Mouse (Mus musculus): ENCODE measurements around the gene Spcs2. TPM values are rescaled to one million over a fixed set of nuclear protein-coding genes. Genes with fewer than 3 reads are reported as not detected.

Spcs2 gene
- 301 and 312 TPM in 2 replicates for polyA plus RNA-seq (2014; fragmentation: Nextera tagmentation; extraction: Ambion mirVana)

DNA sequence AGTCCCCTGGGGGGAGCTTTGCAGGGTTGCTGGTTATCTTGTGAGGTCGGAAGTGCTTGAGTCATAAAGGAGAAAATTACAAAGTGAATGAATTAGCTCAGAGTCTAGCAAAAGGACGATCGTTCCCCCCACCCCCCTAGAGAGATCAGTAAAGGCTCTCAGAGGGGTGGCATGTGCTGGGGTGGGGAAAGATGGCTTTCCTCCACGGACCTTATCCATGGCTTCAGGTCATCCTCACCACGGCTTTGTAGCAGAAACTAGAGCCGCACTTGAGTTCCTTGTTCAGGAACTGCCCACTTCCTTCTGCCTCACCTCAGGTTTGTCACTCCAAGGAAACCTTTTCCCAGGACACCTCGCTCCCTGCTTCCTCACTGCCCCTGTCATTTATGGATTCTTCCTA is at the start of gene Spcs2:
Gene Spcs2 (minus strand): TSS at position 101 of the 400 bp plus-strand sequence.
- Histone ChIP-seq H3K9me3 (ENCODE audit: control insufficient read depth, low read length) (no peaks in the 10 kb centered on the region), H3K4me1 (replicated peaks; ENCODE audit: control insufficient read depth, insufficient read depth, low read length) (no peaks in the 10 kb centered on the region), H3K27ac (ENCODE audit: low read depth, low read length) (no peak within 1 kb of the TSS), H3K4me3 (ENCODE audit: low read depth, low read length) (no peak within 1 kb of the TSS), H3K36me3 (ENCODE audit: control insufficient read depth, insufficient read depth, low read length) (no peaks in the 10 kb centered on the region), H3K27me3 (replicated peaks; ENCODE audit: control insufficient read depth, insufficient read depth, low read length) (no peaks in the 10 kb centered on the region), H3K4me2 (no peak within 1 kb of the TSS), H3K9ac (ENCODE audit: low read depth, low read length) (no peak within 1 kb of the TSS)
- ATAC-seq (replicated peaks; ENCODE audit: low FRiP score) (no peak), DNase-seq (ENCODE audit: low spot score) (no peak)
- 40% methylated on average over 7 of the region's 7 CpGs for WGBS

DNA sequence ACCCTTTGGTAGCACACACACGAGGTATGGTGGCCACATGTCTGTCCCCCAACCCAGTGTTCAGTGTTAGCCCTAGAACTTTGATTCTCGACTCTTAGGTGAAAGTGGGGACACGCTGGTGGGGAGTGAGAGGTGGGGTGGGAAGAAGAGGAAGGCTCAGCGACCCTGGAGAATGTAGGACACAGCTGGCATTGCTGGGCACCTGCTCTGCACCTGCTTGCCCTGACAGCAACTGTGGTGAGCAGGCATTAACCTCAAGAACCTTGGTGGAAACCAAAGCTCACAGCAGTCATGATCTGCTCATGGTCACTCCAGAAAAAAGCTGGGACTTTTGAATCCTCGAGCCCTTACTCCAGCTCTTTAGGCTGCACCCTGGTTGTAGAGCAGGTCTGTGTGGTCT is 47.8 kb upstream of the Spcs2 start:
- H3K4me3 ChIP-seq (ENCODE audit: low read depth, low read length) = no peak overlapping the region
- DNase-seq (ENCODE audit: low spot score) = no peak
- WGBS = 69% methylated on average over 5 of the region's 5 CpGs
- H3K4me2 ChIP-seq = no peak overlapping the region
- peaks cover 4% of the 10 kb centered on the region; the same call in 1 of the 2 replicates for H3K4me1 ChIP-seq (replicated peaks; ENCODE audit: control insufficient read depth, insufficient read depth, low read length)
- no peaks in the 10 kb centered on the region for H3K9me3 ChIP-seq (ENCODE audit: control insufficient read depth, low read length)
- no peaks in the 10 kb centered on the region for H3K36me3 ChIP-seq (ENCODE audit: control insufficient read depth, insufficient read depth, low read length)
- ATAC-seq (replicated peaks; ENCODE audit: low FRiP score) = no peak
- H3K27me3 ChIP-seq (replicated peaks; ENCODE audit: control insufficient read depth, insufficient read depth, low read length) = peaks cover 7% of the 10 kb centered on the region
- no peak overlapping the region for H3K9ac ChIP-seq (ENCODE audit: low read depth, low read length)
- no peak overlapping the region for H3K27ac ChIP-seq (ENCODE audit: low read depth, low read length)

DNA sequence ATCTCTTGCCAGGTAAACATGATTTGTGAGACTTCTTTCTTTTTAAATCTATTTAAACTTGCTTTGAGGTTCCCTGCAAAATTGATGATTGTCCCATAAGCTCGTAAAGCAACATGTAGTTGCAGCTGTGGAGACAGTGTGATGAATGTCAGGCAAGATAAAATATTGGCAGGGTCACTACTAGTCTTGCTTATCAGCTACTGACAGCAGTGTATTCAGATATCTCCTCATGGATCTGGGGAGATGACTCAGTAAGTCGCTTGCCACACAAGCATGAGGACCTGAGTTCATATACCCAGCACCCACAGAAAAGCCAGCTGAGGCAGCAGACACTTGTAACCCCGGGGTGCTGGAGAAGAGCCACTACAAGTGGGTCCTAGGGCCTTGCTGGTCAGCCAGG is 44.2 kb upstream of the Spcs2 start:
- DNase-seq (ENCODE audit: low spot score) = no peak
- no peak overlapping the region for H3K4me3 ChIP-seq (ENCODE audit: low read depth, low read length)
- no peaks in the 10 kb centered on the region for H3K9me3 ChIP-seq (ENCODE audit: control insufficient read depth, low read length)
- WGBS = 38% methylated on average over 3 of the region's 3 CpGs
- no peaks in the 10 kb centered on the region for H3K27me3 ChIP-seq (replicated peaks; ENCODE audit: control insufficient read depth, insufficient read depth, low read length)
- no peak overlapping the region for H3K27ac ChIP-seq (ENCODE audit: low read depth, low read length)
- no peak overlapping the region for H3K4me2 ChIP-seq
- peaks cover 4% of the 10 kb centered on the region; the same call in 1 of the 2 replicates for H3K4me1 ChIP-seq (replicated peaks; ENCODE audit: control insufficient read depth, insufficient read depth, low read length)
- peak; percentile 41; the same call in 1 of the 2 replicates for ATAC-seq (replicated peaks; ENCODE audit: low FRiP score)
- no peak overlapping the region for H3K9ac ChIP-seq (ENCODE audit: low read depth, low read length)
- no peaks in the 10 kb centered on the region for H3K36me3 ChIP-seq (ENCODE audit: control insufficient read depth, insufficient read depth, low read length)

- 76% methylated on average over 3 of the region's 3 CpGs for WGBS
- no peaks in the 10 kb centered on the region for H3K9me3 ChIP-seq (ENCODE audit: control insufficient read depth, low read length)
- H3K27me3 ChIP-seq (replicated peaks; ENCODE audit: control insufficient read depth, insufficient read depth, low read length) = no peaks in the 10 kb centered on the region
- no peak overlapping the region for H3K9ac ChIP-seq (ENCODE audit: low read depth, low read length)
- H3K27ac ChIP-seq (ENCODE audit: low read depth, low read length) = no peak overlapping the region
- H3K4me1 ChIP-seq (replicated peaks; ENCODE audit: control insufficient read depth, insufficient read depth, low read length) = peaks cover 4% of the 10 kb centered on the region; the same call in 1 of the 2 replicates
- DNase-seq (ENCODE audit: low spot score) = no peak
- no peak overlapping the region for H3K4me3 ChIP-seq (ENCODE audit: low read depth, low read length)
- H3K4me2 ChIP-seq = no peak overlapping the region
- no peaks in the 10 kb centered on the region for H3K36me3 ChIP-seq (ENCODE audit: control insufficient read depth, insufficient read depth, low read length)
- no peak for ATAC-seq (replicated peaks; ENCODE audit: low FRiP score)
Observed at GRCm38 (mm10) chr7:99906346-99906745, 43.1 kb upstream of the Spcs2 start.

DNA sequence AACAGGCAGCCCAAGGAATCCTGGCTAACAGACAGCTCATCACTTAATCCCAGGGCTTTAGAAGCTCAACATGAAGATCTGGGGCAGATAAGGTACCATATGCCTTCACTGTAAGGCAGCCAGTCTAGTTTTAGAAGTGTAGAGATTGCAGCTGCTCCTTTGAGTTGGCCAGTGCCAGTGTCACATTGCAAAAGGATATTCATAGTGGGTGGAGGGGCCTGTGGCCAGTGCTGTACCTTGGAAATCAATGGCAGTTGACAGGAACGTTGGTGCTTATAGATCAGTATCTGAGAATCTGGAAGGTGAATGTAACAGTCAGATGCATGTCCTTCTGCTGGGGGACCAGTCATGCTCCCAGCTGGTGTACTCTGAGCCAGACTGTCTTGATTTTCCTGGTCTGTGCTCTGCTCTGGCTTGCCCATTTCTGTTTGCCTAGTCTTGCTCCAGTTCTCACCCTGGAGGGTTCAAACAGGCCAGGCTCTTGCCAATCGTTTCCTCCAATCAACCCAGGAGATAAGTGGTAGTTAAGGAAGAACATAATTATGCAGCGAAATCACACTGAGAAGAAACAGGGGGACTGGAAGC is 41.3 kb upstream of the Spcs2 start:
- peaks cover 4% of the 10 kb centered on the region; the same call in 1 of the 2 replicates for H3K4me1 ChIP-seq (replicated peaks; ENCODE audit: control insufficient read depth, insufficient read depth, low read length)
- 22% methylated on average over 3 of the region's 3 CpGs for WGBS

GRCm38 (mm10) chr7:99902918-99903665 is 39.8 kb upstream of the Spcs2 start:
- Histone ChIP-seq H3K9me3 (ENCODE audit: control insufficient read depth, low read length) (no peaks in the 10 kb centered on the region), H3K4me1 (replicated peaks; ENCODE audit: control insufficient read depth, insufficient read depth, low read length) (peaks cover 4% of the 10 kb centered on the region; the same call in 1 of the 2 replicates), H3K36me3 (ENCODE audit: control insufficient read depth, insufficient read depth, low read length) (no peaks in the 10 kb centered on the region), H3K4me3 (ENCODE audit: low read depth, low read length) (no peak overlapping the region), H3K9ac (ENCODE audit: low read depth, low read length) (no peak overlapping the region), H3K27me3 (replicated peaks; ENCODE audit: control insufficient read depth, insufficient read depth, low read length) (no peaks in the 10 kb centered on the region), H3K4me2 (no peak overlapping the region), H3K27ac (ENCODE audit: low read depth, low read length) (no peak overlapping the region)
- WGBS = 81% methylated on average over 11 of the region's 11 CpGs
- ATAC-seq (replicated peaks; ENCODE audit: low FRiP score) (no peak), DNase-seq (ENCODE audit: low spot score) (no peak)

More for the DNA sequence above, 41.3 kb upstream of the Spcs2 start:
- H3K9me3 ChIP-seq (ENCODE audit: control insufficient read depth, low read length) = no peaks in the 10 kb centered on the region
- no peak overlapping the region for H3K4me2 ChIP-seq
- no peaks in the 10 kb centered on the region for H3K36me3 ChIP-seq (ENCODE audit: control insufficient read depth, insufficient read depth, low read length)
- no peak for DNase-seq (ENCODE audit: low spot score)
- no peak overlapping the region for H3K9ac ChIP-seq (ENCODE audit: low read depth, low read length)
- no peaks in the 10 kb centered on the region for H3K27me3 ChIP-seq (replicated peaks; ENCODE audit: control insufficient read depth, insufficient read depth, low read length)
- H3K4me3 ChIP-seq (ENCODE audit: low read depth, low read length) = no peak overlapping the region
- no peak for ATAC-seq (replicated peaks; ENCODE audit: low FRiP score)
- no peak overlapping the region for H3K27ac ChIP-seq (ENCODE audit: low read depth, low read length)

DNA sequence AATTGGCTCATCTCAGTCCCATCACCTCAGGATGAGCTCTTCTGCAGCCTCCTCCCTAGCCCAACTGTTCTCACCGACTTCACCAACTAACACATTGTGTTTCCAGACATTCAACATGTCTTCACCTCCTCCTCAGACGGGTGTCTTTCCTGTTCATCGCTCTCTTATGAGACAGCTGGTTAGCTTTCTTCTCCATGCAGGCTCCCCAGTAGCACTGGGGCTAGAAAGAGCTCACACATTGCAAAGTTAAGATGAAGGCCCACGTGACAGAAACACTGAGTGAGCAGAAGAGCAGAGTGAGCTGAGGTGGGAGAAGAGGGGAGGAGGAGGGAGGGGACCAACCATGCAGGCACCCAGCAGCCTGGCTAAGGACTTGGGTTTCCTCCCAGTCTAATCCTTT is 38.9 kb upstream of the Spcs2 start:
- Histone ChIP-seq H3K4me1 (replicated peaks; ENCODE audit: control insufficient read depth, insufficient read depth, low read length) (peaks cover 4% of the 10 kb centered on the region; the same call in 1 of the 2 replicates), H3K9ac (ENCODE audit: low read depth, low read length) (no peak overlapping the region), H3K27me3 (replicated peaks; ENCODE audit: control insufficient read depth, insufficient read depth, low read length) (no peaks in the 10 kb centered on the region), H3K9me3 (ENCODE audit: control insufficient read depth, low read length) (no peaks in the 10 kb centered on the region), H3K27ac (ENCODE audit: low read depth, low read length) (no peak overlapping the region), H3K4me3 (ENCODE audit: low read depth, low read length) (no peak overlapping the region), H3K36me3 (ENCODE audit: control insufficient read depth, insufficient read depth, low read length) (no peaks in the 10 kb centered on the region), H3K4me2 (no peak overlapping the region)
- DNase-seq (ENCODE audit: low spot score) (no peak), ATAC-seq (replicated peaks; ENCODE audit: low FRiP score) (no peak)
- WGBS = 64% methylated on average over 4 of the region's 4 CpGs

GRCm38 (mm10) chr7:99896905-99897304 is 33.6 kb upstream of the Spcs2 start:
- ATAC-seq (replicated peaks; ENCODE audit: low FRiP score) = no peak

GRCm38 (mm10) chr7:99894478-99894877 is 31.2 kb upstream of the Spcs2 start:
- H3K4me3 ChIP-seq (ENCODE audit: low read depth, low read length) = no peak overlapping the region
- DNase-seq (ENCODE audit: low spot score) (no peak), ATAC-seq (replicated peaks; ENCODE audit: low FRiP score) (no peak)
- H3K9me3 ChIP-seq (ENCODE audit: control insufficient read depth, low read length) = no peaks in the 10 kb centered on the region
- no peak overlapping the region for H3K9ac ChIP-seq (ENCODE audit: low read depth, low read length)
- 80% methylated on average over 6 of the region's 6 CpGs for WGBS
- no peaks in the 10 kb centered on the region for H3K36me3 ChIP-seq (ENCODE audit: control insufficient read depth, insufficient read depth, low read length)
- H3K4me2 ChIP-seq = no peak overlapping the region
- H3K4me1 ChIP-seq (replicated peaks; ENCODE audit: control insufficient read depth, insufficient read depth, low read length) = no peaks in the 10 kb centered on the region
- no peaks in the 10 kb centered on the region for H3K27me3 ChIP-seq (replicated peaks; ENCODE audit: control insufficient read depth, insufficient read depth, low read length)
- H3K27ac ChIP-seq (ENCODE audit: low read depth, low read length) = no peak overlapping the region

More at GRCm38 (mm10) chr7:99896905-99897304, 33.6 kb upstream of the Spcs2 start:
- Histone ChIP-seq H3K36me3 (ENCODE audit: control insufficient read depth, insufficient read depth, low read length) (no peaks in the 10 kb centered on the region), H3K27me3 (replicated peaks; ENCODE audit: control insufficient read depth, insufficient read depth, low read length) (no peaks in the 10 kb centered on the region), H3K4me1 (replicated peaks; ENCODE audit: control insufficient read depth, insufficient read depth, low read length) (no peaks in the 10 kb centered on the region), H3K27ac (ENCODE audit: low read depth, low read length) (no peak overlapping the region), H3K4me2 (no peak overlapping the region), H3K9ac (ENCODE audit: low read depth, low read length) (no peak overlapping the region), H3K9me3 (ENCODE audit: control insufficient read depth, low read length) (no peaks in the 10 kb centered on the region), H3K4me3 (ENCODE audit: low read depth, low read length) (no peak overlapping the region)
- DNase-seq (ENCODE audit: low spot score) = no peak
- 70% methylated on average over 4 of the region's 4 CpGs for WGBS

Data from liver, embryonic 11.5 days (tissue).